Mouse (Mus musculus) forelimb bud, embryonic 11.5 days (tissue): Measurements from ENCODE around the gene Cd101.
A peak's percentile ranks its signal among the peaks of the same experiment; 100 is the strongest.

Experiments
- DNase-seq: peaks from one replicate; pipeline ENCODE4 v3.0.0-alpha.2; 2012; ENCODE audit warnings: low read depth, low spot score

Cd101 gene

DNA sequence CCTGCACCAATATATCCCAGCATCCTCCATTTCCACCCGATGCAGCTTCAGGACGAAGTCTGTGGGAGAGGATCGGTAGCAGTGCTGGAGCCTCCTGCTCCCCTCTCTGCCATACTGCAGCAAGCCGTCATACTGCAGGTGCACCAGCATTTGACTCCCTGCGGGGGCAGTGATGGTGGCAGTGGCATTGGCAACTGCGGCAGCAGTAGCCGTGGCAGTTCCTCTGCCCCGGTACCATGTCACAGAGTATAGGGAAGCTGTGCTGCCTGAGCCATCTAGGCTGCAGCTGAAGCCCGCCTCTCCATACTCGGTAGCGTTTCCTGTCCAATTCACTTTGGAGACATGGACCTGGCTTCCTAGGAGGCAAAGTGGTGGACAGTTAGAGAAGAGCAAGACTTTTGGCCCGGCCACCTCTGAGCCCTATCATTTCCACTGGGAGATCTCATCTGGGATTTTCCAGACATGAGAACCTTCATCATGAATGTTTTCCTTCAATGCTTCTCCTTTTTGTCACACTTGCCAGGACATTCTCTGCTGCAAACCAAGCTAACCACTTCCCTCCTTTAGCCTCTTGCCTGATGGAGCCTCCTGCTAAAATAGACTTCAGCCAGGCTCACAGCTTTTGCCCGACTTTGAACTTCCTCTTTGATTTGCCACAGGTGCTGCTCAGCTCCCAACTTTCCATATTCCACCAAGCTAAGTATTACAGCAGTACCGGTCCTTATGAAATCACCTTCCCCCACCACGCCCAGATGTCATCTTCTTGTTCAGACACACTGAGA, 25.6 kb downstream of the Cd101 start:
- DNase-seq: no peak

DNA sequence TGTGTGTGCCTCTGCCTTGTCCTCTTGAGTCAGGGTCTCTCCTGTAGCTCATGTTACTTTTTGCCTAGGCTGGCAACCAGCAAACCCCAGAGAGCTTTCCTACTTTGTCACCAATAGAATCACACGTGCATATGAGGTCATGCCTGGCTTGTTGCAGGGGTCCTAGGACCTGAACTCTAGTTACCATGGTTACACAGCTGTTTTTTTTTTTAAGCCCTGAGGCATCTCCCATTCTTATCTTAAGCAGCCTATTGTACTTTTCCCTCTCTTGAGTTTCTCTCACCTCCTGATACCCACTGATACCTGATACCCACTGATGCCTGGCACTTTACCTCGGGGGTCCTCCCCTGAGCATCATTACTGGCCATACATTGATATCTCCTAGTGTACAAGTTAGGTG, 29.6 kb downstream of the Cd101 start:
- no peak for DNase-seq

DNA sequence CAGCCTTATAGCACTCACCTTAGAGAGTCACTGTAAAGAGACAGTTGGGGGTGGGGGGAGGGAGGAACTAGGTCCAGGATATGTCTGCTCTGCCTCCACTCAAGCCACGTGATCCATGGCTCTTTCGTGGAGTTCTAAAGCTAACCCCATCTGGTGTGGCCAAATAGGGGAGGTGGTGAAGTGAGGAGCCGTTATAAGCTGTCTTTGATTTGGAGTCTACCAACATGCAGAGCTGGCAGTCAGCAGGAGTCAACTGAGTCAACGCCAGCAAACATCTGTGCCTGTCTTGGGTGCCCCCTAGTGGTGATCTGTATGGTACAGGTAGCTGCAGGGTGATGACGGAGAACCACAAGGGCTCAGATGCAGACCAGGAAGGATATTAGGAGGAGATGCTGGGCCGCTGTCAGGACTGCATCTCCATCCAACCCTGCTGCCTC, 30.4 kb downstream of the Cd101 start:
- peak; percentile 76 for DNase-seq

DNA sequence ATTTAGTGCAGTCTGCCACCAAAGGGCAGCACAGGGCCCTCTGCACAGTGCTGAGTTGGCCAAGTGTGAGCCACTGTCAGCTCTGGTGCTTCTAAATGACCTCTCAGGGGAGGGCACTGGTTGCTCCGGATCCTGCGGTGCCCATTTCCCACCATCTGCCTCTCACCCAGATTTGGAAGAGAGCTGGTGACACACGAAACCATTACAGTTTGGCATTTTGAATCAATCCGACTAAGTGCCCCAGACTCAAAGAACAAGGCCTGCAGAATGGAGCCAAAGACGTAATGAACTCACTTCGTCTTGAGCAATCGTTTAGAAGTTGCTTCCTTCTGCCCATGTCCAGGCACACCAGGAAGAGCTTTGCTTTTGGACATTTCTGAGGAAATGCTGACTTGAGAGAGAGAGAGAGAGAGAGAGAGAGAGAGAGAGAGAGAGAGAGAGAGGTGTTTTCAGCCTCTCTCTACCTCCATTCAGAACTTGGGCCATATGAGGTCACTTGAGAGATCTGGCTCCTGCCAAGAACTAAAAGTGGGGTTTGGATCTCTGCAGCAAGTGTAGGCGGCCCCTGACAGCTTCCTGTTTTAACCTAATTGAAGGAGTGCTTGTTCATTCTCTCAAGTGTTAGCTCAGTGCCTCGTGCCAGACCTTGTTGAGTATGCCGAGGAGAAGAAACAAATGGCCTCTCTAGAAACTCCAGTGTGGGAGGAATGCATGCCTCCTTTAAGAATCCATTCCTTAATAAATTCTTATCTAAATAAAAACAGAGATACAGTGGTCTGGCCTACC, 31.4 kb downstream of the Cd101 start:
- no peak for DNase-seq

DNA sequence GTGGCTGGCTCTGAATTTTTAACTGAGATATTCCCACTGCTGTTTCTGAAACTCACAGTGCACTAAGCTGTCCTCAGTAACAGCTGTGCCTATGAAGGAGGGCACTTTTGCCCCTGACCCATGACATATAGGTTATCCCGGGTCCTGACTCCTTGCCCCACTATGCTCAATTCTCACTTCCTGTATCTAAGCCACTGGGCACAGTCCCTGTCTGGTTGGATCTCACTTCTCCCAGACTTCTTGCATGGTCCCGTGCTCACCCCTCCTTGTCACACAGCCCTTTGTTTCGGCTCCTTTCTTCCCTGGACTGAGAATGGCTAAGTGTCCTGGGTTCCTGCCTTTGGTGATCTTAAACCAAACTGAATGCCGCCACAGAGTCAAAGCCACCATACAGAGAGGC, 35.1 kb downstream of the Cd101 start:
- DNase-seq: no peak

DNA sequence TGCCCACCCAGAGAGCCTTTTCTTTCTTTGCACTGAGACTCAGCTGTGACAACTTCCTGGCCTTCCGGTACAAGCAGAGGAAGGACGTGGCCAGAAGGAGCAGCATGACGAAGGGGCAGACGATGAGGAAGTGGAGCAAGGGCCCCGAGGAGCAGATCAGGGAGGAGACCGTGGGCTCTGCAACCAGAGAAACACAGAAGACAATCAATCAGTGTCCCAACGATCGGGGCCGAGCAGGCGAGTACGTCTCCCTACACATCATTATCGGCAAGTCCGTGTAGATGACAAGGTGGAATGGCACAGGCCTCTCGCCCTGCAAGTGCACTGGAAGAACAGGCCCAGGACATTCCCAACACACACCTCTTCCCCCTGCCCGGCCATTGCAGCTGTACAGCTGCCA, 35.6 kb downstream of the Cd101 start:
- DNase-seq: no peak

DNA sequence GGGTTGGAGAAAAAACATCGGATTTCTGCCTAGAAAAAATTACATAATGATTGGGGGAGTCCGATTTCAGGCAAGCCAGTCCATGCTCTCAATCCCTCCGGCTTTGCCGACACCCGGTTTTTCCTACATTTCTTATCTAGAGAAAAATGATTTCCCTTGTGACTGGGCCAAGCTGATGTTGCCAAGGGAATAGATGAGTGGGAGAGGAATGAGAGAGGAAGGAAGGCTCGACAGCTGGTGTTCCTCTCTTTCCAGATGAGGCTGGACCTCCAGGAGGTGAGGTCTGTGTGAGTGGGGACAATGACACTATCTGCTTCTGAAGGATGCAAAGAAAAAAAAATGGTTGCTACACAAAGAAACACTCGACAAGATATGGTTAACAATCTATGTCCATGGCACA, 36.2 kb downstream of the Cd101 start:
- DNase-seq: no peak

DNA sequence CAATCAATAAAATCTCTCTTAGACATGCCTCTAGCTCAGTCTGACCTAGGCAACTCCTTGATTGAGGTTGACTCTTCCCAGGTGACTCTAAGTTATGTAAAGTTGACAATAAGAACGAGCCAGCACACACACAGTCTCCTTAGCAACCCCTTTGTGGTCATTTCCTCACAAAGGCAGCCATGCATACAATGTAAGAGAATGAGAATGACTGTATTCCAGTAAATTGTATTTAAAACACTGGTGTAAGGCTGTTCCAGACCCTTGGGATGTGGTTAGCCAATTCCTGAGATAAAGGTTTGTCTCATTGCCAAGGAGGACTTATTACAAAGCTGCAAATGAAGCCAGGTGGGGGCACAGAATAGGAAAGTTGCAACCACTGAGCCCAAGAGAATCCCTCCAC, 39.1 kb downstream of the Cd101 start:
- DNase-seq: no peak

DNA sequence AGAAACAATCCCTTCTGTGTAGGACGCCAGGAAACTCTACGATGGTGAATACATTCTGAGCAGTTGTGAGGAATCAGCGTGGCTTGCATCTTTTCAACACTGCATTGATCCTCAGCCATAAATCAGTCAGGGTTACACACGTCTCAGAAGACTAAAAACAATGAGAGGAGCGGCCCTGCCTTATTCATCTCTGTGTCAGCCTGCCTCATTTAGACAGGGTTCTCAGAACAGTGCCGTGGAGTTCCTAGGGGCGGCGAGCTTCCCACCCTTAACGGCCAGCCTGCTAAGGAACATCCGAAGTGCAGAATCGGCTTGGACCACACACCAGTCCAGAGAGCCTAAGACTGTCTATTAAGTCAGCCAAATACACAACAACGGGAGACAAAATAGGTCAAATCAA, 39.9 kb downstream of the Cd101 start:
- DNase-seq: no peak

DNA sequence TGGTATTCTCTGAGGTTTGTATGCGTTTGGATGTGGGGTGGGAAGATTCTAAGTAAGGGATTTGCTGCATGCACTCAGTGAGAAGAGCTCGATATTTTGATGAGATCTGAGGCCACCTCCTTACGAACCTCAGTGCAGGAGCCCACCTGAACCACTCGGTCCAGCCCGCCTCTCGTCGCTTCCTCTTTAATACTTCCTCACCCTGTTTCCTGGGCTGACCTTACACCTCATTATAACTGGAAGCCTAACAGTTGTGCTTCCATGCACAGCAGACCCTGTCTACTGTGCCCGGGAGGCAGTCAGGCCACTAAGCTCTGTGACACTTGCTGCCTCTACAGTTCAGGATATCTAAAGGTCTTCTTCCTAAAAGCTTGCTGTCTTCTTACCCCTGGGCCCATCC, 50.1 kb downstream of the Cd101 start:
- DNase-seq: no peak

DNA sequence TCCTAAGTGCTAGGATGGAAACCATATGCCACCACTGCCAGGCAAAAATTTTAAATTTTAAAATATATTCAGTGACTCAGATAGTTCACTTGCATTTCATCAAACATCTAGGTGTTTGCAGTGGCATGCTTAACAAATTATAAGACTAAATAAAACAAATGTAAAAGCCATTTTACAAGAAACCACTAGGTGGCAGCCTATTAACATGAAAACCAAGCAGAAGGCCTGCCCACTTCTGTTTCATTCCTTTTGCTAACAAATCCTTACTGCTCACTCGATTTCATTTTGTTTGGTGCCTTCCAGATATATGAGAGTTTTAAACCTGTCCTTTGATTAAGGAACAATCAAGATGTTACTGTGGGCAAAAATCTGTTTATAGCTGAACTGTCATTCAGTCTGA, 55.5 kb downstream of the Cd101 start:
- DNase-seq: peak; percentile 62

DNA sequence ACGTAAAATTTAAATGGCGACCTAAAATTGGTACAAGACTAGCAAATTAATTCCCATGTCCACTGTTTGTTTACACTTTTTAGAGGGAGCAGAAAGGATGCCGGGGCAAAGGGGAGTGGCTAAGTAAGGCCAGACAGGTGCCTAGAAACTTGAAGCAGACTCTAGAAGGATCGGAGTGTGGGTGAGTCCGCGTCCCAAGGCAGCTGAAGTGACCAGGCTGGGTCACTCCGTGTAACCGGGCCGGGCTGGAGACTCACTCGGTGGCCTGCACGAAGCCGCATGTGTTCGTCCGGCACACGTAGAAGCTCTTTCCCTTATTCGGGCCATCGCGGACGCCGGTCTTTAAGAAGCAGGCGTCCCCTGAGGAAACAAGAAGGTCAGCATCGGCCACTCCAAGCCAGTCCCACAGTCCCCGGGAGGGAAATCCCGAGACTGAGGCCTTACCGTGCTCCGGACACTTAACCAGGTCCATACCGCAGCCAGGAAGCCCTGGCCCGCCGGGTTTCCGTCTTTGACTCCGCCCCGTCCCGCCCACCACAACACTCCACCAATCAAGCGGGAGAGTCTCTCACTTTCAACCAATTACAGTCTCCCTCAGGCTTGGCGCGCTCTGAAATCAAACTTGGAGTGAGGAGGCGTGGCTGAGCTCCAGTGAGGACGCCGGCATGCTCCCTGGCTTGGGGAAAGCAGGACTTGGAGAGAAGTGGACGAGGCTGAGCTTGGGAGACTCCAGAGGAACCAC, 60.0 kb downstream of the Cd101 start, which contains the start of gene Ttf2:
Gene Ttf2 (minus strand): TSS at position 488 of the 742 bp plus-strand sequence.
- DNase-seq: peak; percentile 96

DNA sequence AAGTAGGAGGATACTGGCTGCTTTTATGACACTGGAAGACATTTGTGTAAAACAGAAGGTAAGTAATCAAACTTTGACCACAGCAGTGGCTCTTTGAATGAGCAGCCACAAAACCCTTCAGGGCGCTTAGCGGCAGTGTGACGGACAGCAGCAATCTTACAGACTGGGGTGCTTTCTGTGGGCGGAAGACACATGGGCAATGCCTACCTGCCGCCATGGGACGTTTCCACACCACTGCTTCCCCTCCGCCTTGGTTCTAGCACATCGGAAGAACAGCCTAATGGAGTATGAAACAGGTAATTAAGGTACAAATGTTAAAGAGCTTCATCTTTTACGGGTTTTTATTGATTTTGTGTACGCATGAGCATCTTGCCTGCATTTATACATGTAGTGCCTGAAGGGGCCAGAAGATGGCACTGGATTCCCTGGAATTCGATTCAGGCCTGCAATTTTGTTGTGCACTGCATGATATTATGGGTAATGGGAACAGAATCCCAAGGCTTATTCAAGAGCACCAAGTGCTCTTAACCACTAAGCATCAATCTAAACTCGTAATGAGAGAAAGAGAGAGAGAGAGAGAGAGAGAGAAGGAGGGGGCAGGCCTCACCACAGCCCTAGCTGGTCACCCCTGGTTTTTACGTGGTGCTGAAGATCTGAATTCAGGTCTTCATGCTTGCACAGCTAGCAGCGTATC, 65.4 kb downstream of the Cd101 start:
- peak; percentile 46 for DNase-seq

DNA sequence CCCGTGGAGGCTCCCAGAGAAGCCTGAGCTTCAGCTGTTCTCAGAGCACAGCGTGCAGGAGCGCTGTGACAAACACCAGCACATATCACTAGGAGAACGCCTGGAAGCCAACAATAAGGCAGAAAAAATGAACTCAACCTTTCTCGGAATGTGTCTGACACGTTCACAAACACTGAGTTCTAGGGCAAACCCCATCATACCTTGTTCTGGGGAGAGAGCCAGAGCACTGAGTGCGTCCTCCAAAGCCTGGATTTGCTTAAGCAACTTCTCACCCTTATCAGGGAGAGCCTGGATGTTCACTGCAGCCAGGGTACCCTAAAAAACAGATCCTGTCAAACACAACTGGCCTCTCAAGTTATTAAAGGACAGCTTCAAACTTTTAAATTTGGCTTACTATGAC, 67.9 kb downstream of the Cd101 start:
- DNase-seq: no peak

DNA sequence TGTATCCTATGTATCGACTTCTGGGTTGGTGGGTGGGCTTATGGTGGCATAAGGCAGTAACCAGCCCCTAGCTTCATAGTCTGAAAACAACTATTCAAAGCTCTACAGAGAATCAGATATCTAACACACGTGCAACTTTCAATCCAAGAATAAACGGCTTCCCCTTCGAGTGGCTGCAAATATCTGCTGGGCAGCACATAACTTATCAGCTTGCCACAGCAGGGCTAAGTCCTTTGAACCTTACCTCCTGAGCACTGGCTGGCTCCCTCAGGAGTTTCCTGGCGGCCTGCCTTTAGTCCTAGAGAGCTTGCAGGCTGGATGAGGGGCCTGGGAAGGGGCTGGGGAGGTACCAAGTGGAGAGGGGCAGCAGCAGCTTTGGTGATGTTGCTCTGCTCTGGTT, 68.3 kb downstream of the Cd101 start:
- no peak for DNase-seq

DNA sequence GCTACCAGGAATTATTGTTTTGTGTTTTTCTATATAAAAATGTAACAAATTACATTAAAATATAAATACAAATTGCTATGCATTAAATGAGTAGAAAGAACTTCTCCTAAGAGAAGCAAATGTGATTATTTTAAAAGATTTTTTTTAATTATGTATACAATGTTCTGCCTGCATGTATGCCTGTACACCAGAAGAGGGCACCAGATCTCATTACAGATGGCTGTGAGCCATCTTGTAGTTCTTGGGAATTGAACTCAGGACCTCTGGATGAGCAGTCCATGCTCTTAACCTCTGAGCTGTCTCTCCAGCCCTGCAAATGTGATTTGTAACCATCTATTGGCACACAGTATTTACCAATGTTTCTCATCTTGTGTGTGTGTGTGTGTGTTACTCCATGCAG, 74.7 kb downstream of the Cd101 start:
- no peak for DNase-seq

DNA sequence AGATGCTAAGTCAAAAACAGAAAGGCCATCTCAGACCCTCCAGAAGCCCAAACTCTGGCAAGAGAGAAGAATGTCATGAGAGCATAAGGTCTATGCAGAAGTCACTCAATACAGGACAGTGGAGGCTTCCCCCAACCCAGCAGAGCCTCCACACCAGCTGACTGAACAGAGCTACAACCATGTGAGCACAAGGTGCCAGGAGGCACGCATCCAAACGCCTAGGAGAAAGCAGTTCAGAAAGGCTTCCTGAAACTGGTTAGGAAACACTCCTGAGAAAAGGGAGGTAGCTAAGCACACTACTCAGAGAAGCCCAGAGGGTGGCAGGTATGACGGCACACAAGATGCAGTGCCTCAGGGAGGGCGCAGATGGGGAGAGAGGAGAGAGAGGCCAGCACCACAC, 77.8 kb downstream of the Cd101 start:
- DNase-seq: no peak

DNA sequence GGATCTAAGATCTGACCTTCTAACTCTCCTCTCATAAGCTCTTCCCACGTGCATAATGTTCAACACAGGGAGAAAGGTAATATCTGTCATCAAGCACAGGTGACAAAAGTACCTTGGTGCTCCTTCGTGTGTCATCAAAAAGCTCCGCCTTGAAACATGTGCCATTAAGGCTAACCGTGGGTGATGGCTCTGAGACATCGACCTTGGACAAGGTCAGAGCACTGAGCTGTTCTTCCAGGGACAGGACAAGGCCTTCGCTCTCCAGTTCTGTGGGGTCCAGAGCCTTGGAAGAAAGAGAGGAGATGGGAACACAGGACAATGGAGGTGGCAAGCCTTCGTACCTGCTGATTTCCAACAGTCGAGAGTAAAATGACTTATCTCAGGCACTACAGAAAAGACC, 82.1 kb downstream of the Cd101 start:
- DNase-seq: no peak
